Mouse (Mus musculus) erythroblast, embryonic 14.5 days (primary cell): ENCODE measurements around the gene G0s2.

Experiments
- GATA1 ChIP-seq: IDR thresholded peaks from 2 replicates; pipeline ENCODE4 v1.6.1; 2012; ENCODE audit warnings: low read length, inconsistent platforms, mixed read lengths
- TAL1 ChIP-seq: IDR thresholded peaks from 3 replicates; pipeline ENCODE4 v1.6.1; 2012; ENCODE audit warnings: low read length, inconsistent platforms, mixed read lengths

DNA sequence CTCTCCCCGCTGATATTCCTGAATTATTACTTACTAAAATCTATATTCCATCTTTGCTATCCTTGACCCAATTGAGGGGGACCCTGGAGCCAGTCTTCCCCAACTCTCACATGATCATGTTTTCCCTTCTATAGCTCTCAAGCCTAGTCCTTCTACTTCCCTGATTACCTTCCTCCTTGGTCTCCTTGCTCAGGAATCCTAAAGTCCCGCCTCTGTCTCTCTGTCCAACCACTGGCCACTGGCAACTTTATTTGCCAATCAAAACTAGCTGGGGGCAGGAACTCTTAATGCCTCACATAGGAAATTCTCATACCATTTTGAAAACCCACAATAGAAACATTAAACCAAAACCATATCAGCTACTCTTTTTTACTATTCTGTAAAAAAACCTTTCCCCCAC lies 8.3 kb upstream of the G0s2 start:
- TF ChIP-seq GATA1 = no peak
- no peak for TF ChIP-seq TAL1
